Mouse (Mus musculus) stomach, embryonic 14.5 days (tissue): ENCODE results near the gene Calml3. TPM values are rescaled to one million over a fixed set of nuclear protein-coding genes. Genes with fewer than 3 reads are reported as not detected.

ENCODE experiments used
- ATAC-seq: fragments of 200-750 bp; cut with Nextera tagmentation; 2 replicates; pipeline ENCODE4 v1.8.0; 2017; ENCODE audit warnings: low read depth, moderate TSS enrichment; ENCODE audit not compliant: insufficient number of reproducible peaks, insufficient read depth, low FRiP score
- H3K27ac ChIP-seq: fragments of 300-500 bp; sonication (generic); 2 replicates; pipeline ENCODE4 v1.5.1; 2014; ENCODE audit warnings: mild to moderate bottlenecking, low read length, moderate library complexity, mixed read lengths
- H3K27me3 ChIP-seq: fragments of 300-500 bp; sonication (generic); 2 replicates; pipeline ENCODE4 v1.6.1; 2014; ENCODE audit warnings: low read length, control low read depth, mixed read lengths; ENCODE audit not compliant: control insufficient read depth, insufficient read depth
- H3K36me3 ChIP-seq: fragments of 300-500 bp; sonication (generic); 2 replicates; pipeline ENCODE4 v1.6.1; 2014; ENCODE audit warnings: mild to moderate bottlenecking, control low read depth, low read length, moderate library complexity, mixed read lengths; ENCODE audit not compliant: control insufficient read depth, insufficient read depth
- H3K4me1 ChIP-seq: fragments of 300-500 bp; sonication (generic); 2 replicates; pipeline ENCODE4 v1.6.1; 2014; ENCODE audit warnings: low read length, control low read depth, mixed read lengths; ENCODE audit not compliant: control insufficient read depth, insufficient read depth
- H3K4me2 ChIP-seq: fragments of 300-500 bp; sonication (generic); replicated peaks from 2 replicates; pipeline ENCODE4 v1.6.1; 2014; ENCODE audit warnings: low read depth, low read length, control low read depth
- H3K4me3 ChIP-seq: fragments of 300-500 bp; sonication (generic); 2 replicates; pipeline ENCODE4 v1.5.1; 2014; ENCODE audit warnings: low read depth, low read length, control low read depth
- H3K9ac ChIP-seq: fragments of 300-500 bp; sonication (generic); replicated peaks from 2 replicates; pipeline ENCODE4 v1.6.1; 2014; ENCODE audit warnings: low read depth, mild to moderate bottlenecking, control low read depth, low read length, moderate library complexity, mixed read lengths
- H3K9me3 ChIP-seq: fragments of 300-500 bp; sonication (generic); 2 replicates; pipeline ENCODE4 v1.6.1; 2016; ENCODE audit warnings: low read depth, low read length, control low read depth; ENCODE audit not compliant: control insufficient read depth
- WGBS: fragments of 180-500 bp; shearing (Covaris S2); extraction: QIAGEN DNeasy Blood & Tissue Kit; methylation state at CpG from one replicate; pipeline ENCODE4 v1.1.7; 2014; 5-methylcytosine and 5-hydroxymethylcytosine counted together
- polyA plus RNA-seq: library from polyadenylated mRNA; unstranded; fragments of >200 nt; fragmentation: Nextera tagmentation; extraction: Ambion mirVana; gene quantifications from 2 replicates; pipeline ENCODE4 v1.2.1, GENCODE M21; 2014

Gene Calml3
- polyA plus RNA-seq, 1 experiment from 2014 or later, result 2.0 TPM

DNA sequence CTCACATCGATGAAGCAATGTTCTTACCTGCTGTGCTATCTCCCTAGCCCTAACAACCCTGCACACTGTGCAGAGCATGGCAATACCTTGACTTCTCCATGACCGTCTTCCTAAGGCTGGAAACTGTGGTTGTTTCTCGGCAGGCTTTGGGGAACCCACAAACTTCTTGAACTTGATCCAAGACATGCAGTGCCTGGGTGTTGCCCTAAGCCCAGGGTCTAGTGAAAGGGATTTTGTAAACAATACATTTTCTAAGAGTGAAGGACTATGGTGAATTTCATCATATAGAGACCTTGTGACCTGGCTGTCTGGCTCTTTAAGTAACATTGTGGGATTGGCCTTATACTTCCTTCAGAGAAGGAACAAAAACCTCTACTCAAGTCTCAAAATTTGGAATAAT, 34.6 kb downstream of the Calml3 start:
- no peak; the same call in 1 of the 2 replicates for ATAC-seq
- no peak overlapping the region for H3K27ac ChIP-seq
- H3K4me3 ChIP-seq, result no peak overlapping the region
- no peak overlapping the region for H3K4me2 ChIP-seq
- peaks cover 8% of the 10 kb centered on the region; the same call in 1 of the 2 replicates for H3K4me1 ChIP-seq
- H3K27me3 ChIP-seq, result no peaks in the 10 kb centered on the region
- H3K9me3 ChIP-seq, result no peaks in the 10 kb centered on the region
- no peaks in the 10 kb centered on the region for H3K36me3 ChIP-seq
- H3K9ac ChIP-seq, result no peak overlapping the region
- WGBS, result 78% methylated on average over 3 of the region's 3 CpGs

DNA sequence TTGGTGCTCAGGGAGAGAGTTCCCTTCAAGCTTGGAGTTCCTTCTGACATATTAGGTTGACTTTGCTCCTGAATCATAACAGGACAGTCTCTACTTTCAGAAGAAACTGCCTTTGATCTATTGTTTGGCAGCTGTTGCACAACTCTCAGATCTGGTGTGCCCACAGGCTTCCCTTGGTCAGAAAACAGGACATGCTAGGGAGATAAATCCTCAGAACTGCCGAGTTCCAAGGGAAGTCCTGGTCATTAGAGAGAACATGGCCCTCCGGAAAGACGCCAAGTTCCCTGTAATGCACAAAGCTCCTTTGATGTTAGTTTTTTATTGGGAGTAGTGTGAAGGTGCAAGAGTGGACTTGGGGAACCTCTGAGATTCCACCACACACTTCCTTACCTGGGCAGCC, 35.5 kb downstream of the Calml3 start:
- Histone ChIP-seq H3K4me3 (no peak overlapping the region), H3K4me2 (no peak overlapping the region), H3K27me3 (no peaks in the 10 kb centered on the region), H3K9me3 (no peaks in the 10 kb centered on the region), H3K27ac (no peak overlapping the region), H3K4me1 (peaks cover 8% of the 10 kb centered on the region; the same call in 1 of the 2 replicates), H3K36me3 (no peaks in the 10 kb centered on the region), H3K9ac (no peak overlapping the region)
- no peak for ATAC-seq
- 73% methylated on average over 3 of the region's 3 CpGs for WGBS

DNA sequence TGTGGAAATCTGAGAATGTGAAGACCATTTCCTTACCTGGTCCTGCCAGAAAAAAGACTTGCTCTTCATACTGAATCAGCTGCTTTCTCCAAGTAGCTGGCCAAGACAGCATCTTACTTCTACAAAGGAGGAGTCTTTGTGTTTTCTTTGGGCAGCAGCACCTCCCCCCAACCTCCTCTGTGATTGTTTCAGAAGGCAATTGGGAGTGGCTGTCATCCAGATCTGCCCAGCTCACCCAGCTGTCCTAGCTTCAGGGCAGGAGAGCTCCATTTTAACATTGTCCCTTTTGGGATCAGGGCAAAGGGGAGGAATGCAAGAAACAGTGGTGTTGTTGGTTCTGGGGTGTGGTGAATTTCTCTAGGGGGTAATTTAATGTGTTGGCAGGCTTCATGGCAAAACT, 37.0 kb downstream of the Calml3 start:
- H3K27me3 ChIP-seq, result no peaks in the 10 kb centered on the region
- no peak overlapping the region for H3K4me3 ChIP-seq
- no peak overlapping the region for H3K9ac ChIP-seq
- H3K4me2 ChIP-seq, result no peak overlapping the region
- no peak for ATAC-seq
- H3K27ac ChIP-seq, result no peak overlapping the region
- H3K36me3 ChIP-seq, result no peaks in the 10 kb centered on the region
- no peaks in the 10 kb centered on the region for H3K9me3 ChIP-seq
- H3K4me1 ChIP-seq, result peaks cover 8% of the 10 kb centered on the region; the same call in 1 of the 2 replicates

DNA sequence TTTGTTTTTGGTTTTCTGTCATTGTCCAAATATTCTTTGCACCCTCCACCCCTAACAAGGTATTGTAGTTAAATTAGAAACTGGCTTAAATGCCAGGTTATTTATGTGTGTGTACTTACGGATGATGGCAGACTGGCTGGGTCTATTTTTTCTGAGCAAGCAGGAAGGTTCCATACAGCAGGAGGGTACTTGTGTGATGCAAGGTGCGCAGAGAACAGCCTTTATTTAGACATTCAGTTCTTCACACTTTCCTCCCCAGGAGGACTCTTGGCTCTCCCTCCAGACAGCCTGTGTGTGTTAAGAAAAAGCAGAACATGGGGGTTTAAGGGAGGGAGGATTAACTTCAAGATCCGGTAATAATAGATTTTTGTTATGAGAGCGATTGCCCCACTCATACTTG, 38.3 kb downstream of the Calml3 start:
- Histone ChIP-seq H3K4me3 (no peak overlapping the region), H3K27me3 (no peaks in the 10 kb centered on the region), H3K27ac (no peak overlapping the region), H3K36me3 (no peaks in the 10 kb centered on the region), H3K9me3 (no peaks in the 10 kb centered on the region), H3K4me2 (no peak overlapping the region), H3K9ac (no peak overlapping the region), H3K4me1 (peaks cover 8% of the 10 kb centered on the region; the same call in 1 of the 2 replicates)
- no peak for ATAC-seq
- 57% methylated on average over 4 of the region's 4 CpGs for WGBS

DNA sequence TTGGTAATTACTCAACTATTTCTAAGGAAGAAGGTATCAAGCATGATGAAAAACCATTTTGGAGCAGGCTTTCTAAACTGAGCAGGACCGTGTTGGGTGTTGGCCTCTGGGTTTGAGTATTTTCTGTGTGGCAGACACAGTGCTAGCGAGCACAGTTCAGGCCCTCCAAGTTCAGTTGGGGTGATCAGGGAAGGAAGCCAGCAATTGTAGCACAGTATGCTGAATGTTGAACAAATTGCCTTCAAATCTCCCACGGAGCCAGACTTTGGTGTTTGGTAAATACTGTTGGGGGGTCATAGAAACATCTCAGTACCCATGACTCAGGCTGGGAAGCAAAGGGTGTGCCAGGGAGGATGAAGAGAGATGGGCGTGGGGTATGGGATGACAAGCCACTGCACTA, 43.0 kb downstream of the Calml3 start:
- H3K27ac ChIP-seq, result no peak overlapping the region
- no peak overlapping the region for H3K4me2 ChIP-seq
- H3K36me3 ChIP-seq, result no peaks in the 10 kb centered on the region
- H3K27me3 ChIP-seq, result no peaks in the 10 kb centered on the region
- ATAC-seq, result no peak
- H3K9me3 ChIP-seq, result no peaks in the 10 kb centered on the region
- no peaks in the 10 kb centered on the region for H3K4me1 ChIP-seq
- WGBS, result 85% methylated on average over 4 of the region's 4 CpGs
- no peak overlapping the region for H3K4me3 ChIP-seq
- no peak overlapping the region for H3K9ac ChIP-seq

DNA sequence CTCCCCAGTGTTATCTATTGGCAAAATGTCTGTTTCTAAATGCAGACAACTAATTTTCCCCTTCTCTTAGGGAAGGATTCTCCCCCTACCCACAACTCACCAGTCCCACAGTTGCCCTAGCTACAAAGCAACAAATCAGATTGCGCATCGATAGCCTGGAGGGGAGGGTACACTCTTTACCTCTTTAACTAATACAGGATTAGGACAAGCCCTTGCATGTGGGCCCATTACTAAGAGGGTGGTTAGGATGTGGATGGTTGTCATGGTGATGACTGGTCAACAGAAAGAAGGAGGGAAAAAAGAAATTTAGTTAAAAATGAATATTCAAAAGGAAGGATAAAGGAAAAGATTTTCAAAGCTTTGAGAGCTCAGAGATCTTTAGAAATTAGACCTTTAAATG, 45.8 kb downstream of the Calml3 start:
- Histone ChIP-seq H3K9me3 (no peaks in the 10 kb centered on the region), H3K36me3 (no peaks in the 10 kb centered on the region), H3K27me3 (no peaks in the 10 kb centered on the region), H3K9ac (no peak overlapping the region), H3K4me2 (no peak overlapping the region), H3K4me1 (no peaks in the 10 kb centered on the region), H3K4me3 (no peak overlapping the region), H3K27ac (no peak overlapping the region)
- 83% methylated on average over 2 of the region's 2 CpGs for WGBS
- ATAC-seq, result no peak

DNA sequence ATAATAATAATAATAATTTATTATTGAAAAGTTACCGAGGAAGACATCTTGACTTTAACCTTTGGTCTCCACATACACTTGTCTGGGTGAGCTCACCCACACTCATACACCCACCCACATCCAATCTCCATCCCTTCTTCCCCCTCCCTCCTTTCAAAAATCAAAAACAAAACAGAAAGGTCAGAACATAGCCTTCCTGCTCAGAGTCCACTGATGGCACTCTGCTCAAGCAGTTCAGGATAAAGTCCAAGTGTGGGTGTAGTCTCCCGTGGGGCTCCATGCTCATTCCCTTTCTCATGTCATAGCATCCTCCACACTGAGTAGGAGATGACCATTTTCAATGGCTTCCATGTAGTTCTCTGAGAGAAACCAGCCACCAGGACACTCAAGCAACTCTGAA, 50.8 kb downstream of the Calml3 start:
- Histone ChIP-seq H3K9me3 (no peaks in the 10 kb centered on the region), H3K4me2 (no peak overlapping the region), H3K27me3 (no peaks in the 10 kb centered on the region), H3K36me3 (no peaks in the 10 kb centered on the region), H3K4me1 (peaks cover 7% of the 10 kb centered on the region; the same call in 1 of the 2 replicates), H3K4me3 (no peak overlapping the region), H3K9ac (no peak overlapping the region), H3K27ac (no peak overlapping the region)
- WGBS, result 84% methylated on average over 2 of the region's 2 CpGs
- no peak for ATAC-seq

Other genes with a start within 250 kb of the Calml3 start
- gene Fam208b, start 193.2 kb downstream of the Calml3 start, polyA plus RNA-seq, result 23.3 and 24.1 TPM in 2 replicates
- 13.3 and 18.1 TPM in 2 replicates for gene Asb13, start 170.3 kb downstream of the Calml3 start, polyA plus RNA-seq
- gene Calm4, start 33.4 kb upstream of the Calml3 start, polyA plus RNA-seq, result not detected in 2 replicates
- 0.71 TPM in 1 of 2 replicates, not detected in the other for gene Calm5, start 49.9 kb upstream of the Calml3 start, polyA plus RNA-seq
- 70.9 and 75.8 TPM in 2 replicates for gene Net1, start 113.9 kb upstream of the Calml3 start, polyA plus RNA-seq
- 0.10 and 0.14 TPM in 2 replicates for gene Tubal3, start 114.0 kb upstream of the Calml3 start, polyA plus RNA-seq
- gene Ucn3, start 141.0 kb upstream of the Calml3 start, polyA plus RNA-seq, result 0.16 TPM in 1 of 2 replicates, not detected in the other
- gene Akr1c14, start 244.7 kb upstream of the Calml3 start, polyA plus RNA-seq, result 2.0 and 2.9 TPM in 2 replicates